Mouse (Mus musculus) embryonic fibroblast, embryonic 13.5 days (primary cell): Measurements from ENCODE around the gene 1700019A02Rik. TPM values are rescaled to one million over a fixed set of nuclear protein-coding genes. Genes with fewer than 3 reads are reported as not detected.

Source experiments
- H3K27ac ChIP-seq: 2 replicates; pipeline ENCODE4 v1.5.1; 2012; ENCODE audit warnings: low read length, control low read depth, inconsistent platforms; ENCODE audit not compliant: insufficient read depth
- H3K4me1 ChIP-seq: 2 replicates; pipeline ENCODE4 v1.6.1; 2011; ENCODE audit warnings: low read length; ENCODE audit not compliant: control insufficient read depth, insufficient read depth
- H3K4me3 ChIP-seq: 2 replicates; pipeline ENCODE4 v1.5.1; 2011; ENCODE audit warnings: mild to moderate bottlenecking, control low read depth, low read length; ENCODE audit not compliant: insufficient read depth
- CTCF ChIP-seq: IDR thresholded peaks from 2 replicates; pipeline ENCODE4 v1.5.1; 2011; ENCODE audit warnings: mild to moderate bottlenecking, control low read depth, low read length, moderate library complexity, borderline replicate concordance; ENCODE audit not compliant: insufficient read depth
- POLR2A ChIP-seq: IDR thresholded peaks from 2 replicates; pipeline ENCODE4 v1.6.1; 2011; ENCODE audit warnings: low read depth, mild to moderate bottlenecking, control low read depth, low read length, moderate library complexity
- polyA plus RNA-seq: library from polyadenylated mRNA; stranded (reverse); fragments of >200 nt; gene quantifications from 2 replicates; pipeline ENCODE4 v1.2.4, GENCODE M21; 2011; ENCODE audit warnings: low read depth; ENCODE audit not compliant: missing spikeins, insufficient read length

The 1700019A02Rik gene
- polyA plus RNA-seq, 1 experiment: not detected

- no peak overlapping the region for H3K4me3 ChIP-seq
- no peaks in the 10 kb centered on the region for H3K4me1 ChIP-seq
- no peak for TF ChIP-seq CTCF
- TF ChIP-seq POLR2A: no peak
- no peak overlapping the region for H3K27ac ChIP-seq
Measured at GRCm38 (mm10) chr1:53186301-53186700, 1.1 kb downstream of the 1700019A02Rik start.

- H3K27ac ChIP-seq: no peak overlapping the region
- TF ChIP-seq POLR2A: no peak
- TF ChIP-seq CTCF: no peak
- H3K4me1 ChIP-seq: no peaks in the 10 kb centered on the region
- H3K4me3 ChIP-seq: no peak overlapping the region
Measured at GRCm38 (mm10) chr1:53157715-53158114, 29.7 kb downstream of the 1700019A02Rik start.

GRCm38 (mm10) chr1:53123066-53123465 is 64.4 kb downstream of the 1700019A02Rik start:
- no peaks in the 10 kb centered on the region for H3K4me1 ChIP-seq
- H3K4me3 ChIP-seq: no peak overlapping the region
- TF ChIP-seq POLR2A: no peak
- no peak for TF ChIP-seq CTCF
- H3K27ac ChIP-seq: no peak overlapping the region

- TF ChIP-seq POLR2A: no peak
- no peak for TF ChIP-seq CTCF
- H3K4me1 ChIP-seq: no peaks in the 10 kb centered on the region
- H3K4me3 ChIP-seq: no peak overlapping the region
Measured at GRCm38 (mm10) chr1:53110561-53110960, 76.9 kb downstream of the 1700019A02Rik start.

More at GRCm38 (mm10) chr1:53110561-53110960, 76.9 kb downstream of the 1700019A02Rik start:
- no peak overlapping the region for H3K27ac ChIP-seq

Other genes starting within 250 kb of the 1700019A02Rik start
- gene 1700019D03Rik, start 167.5 kb downstream of the 1700019A02Rik start, polyA plus RNA-seq: 0.47 TPM in 1 of 2 replicates, not detected in the other
- gene Mstn, start 126.0 kb downstream of the 1700019A02Rik start, polyA plus RNA-seq: not detected in 2 replicates
- 8.3 and 8.5 TPM in 2 replicates for gene Pms1, start 109.4 kb upstream of the 1700019A02Rik start, polyA plus RNA-seq
- 14.0 and 15.3 TPM in 2 replicates for gene Ormdl1, start 109.5 kb upstream of the 1700019A02Rik start, polyA plus RNA-seq
- gene Gm28778, start 109.5 kb upstream of the 1700019A02Rik start, polyA plus RNA-seq: not detected in 2 replicates
- gene Osgepl1, start 126.0 kb upstream of the 1700019A02Rik start, polyA plus RNA-seq: 8.0 and 11.2 TPM in 2 replicates
- 5.6 and 7.7 TPM in 2 replicates for gene Asdurf, start 165.0 kb upstream of the 1700019A02Rik start, polyA plus RNA-seq
- not detected in 2 replicates for gene Gm28551, start 165.0 kb upstream of the 1700019A02Rik start, polyA plus RNA-seq
- gene Asnsd1, start 165.1 kb upstream of the 1700019A02Rik start, polyA plus RNA-seq: 63.4 and 78.7 TPM in 2 replicates